Mouse (Mus musculus) limb, embryonic 14.5 days (tissue): ENCODE measurements around the gene Mxd1. TPM values are rescaled to one million over a fixed set of nuclear protein-coding genes. Genes with fewer than 3 reads are reported as not detected.

Source experiments
- ATAC-seq: fragments of 200-750 bp; cut with Nextera tagmentation; 2 replicates; pipeline ENCODE4 v1.8.0; 2017; ENCODE audit warnings: low read depth, moderate number of reproducible peaks, moderate TSS enrichment; ENCODE audit not compliant: low FRiP score
- DNase-seq: peaks from one replicate; pipeline ENCODE4 v3.0.0-alpha.2; 2015; ENCODE audit warnings: low spot score
- H3K27ac ChIP-seq: fragments of 300-500 bp; sonication (generic); replicated peaks from 2 replicates; pipeline ENCODE4 v1.5.1; 2014; ENCODE audit warnings: low read depth, mild to moderate bottlenecking, low read length, moderate library complexity, mixed read lengths
- H3K27me3 ChIP-seq: fragments of 300-500 bp; sonication (generic); 2 replicates; pipeline ENCODE4 v1.6.1; 2014; ENCODE audit warnings: low read length, mixed read lengths; ENCODE audit not compliant: control insufficient read depth, insufficient read depth
- H3K36me3 ChIP-seq: fragments of 300-500 bp; sonication (generic); 2 replicates; pipeline ENCODE4 v1.6.1; 2014; ENCODE audit warnings: mild to moderate bottlenecking, low read length, moderate library complexity, mixed read lengths; ENCODE audit not compliant: control insufficient read depth, insufficient read depth
- H3K4me1 ChIP-seq: fragments of 300-500 bp; sonication (generic); 2 replicates; pipeline ENCODE4 v1.6.1; 2014; ENCODE audit warnings: antibody characterized with exemption, low read length, mixed read lengths; ENCODE audit not compliant: control insufficient read depth, insufficient read depth
- H3K4me2 ChIP-seq: fragments of 300-500 bp; sonication (generic); replicated peaks from 2 replicates; pipeline ENCODE4 v1.6.1; 2014; ENCODE audit warnings: low read depth, mild to moderate bottlenecking, low read length, moderate library complexity; ENCODE audit not compliant: severe bottlenecking
- H3K4me3 ChIP-seq: fragments of 300-500 bp; sonication (generic); replicated peaks from 2 replicates; pipeline ENCODE4 v1.5.1; 2014; ENCODE audit warnings: low read length
- H3K9ac ChIP-seq: fragments of 300-500 bp; sonication (generic); 2 replicates; pipeline ENCODE4 v1.6.1; 2014; ENCODE audit warnings: mild to moderate bottlenecking, low read depth, low read length, moderate library complexity; ENCODE audit not compliant: severe bottlenecking
- H3K9me3 ChIP-seq: fragments of 300-500 bp; sonication (generic); 2 replicates; pipeline ENCODE4 v1.6.1; 2016; ENCODE audit warnings: low read length; ENCODE audit not compliant: control insufficient read depth
- POLR2A ChIP-seq: fragments of 200-500 bp; IDR thresholded peaks from 2 replicates; pipeline ENCODE4 v1.8.0; 2012; ENCODE audit warnings: inconsistent platforms, mild to moderate bottlenecking, moderate library complexity, borderline replicate concordance; ENCODE audit not compliant: insufficient read depth, insufficient read length; ENCODE audit errors: extremely low read depth
- WGBS: fragments of 180-500 bp; shearing (Covaris S2); extraction: QIAGEN DNeasy Blood & Tissue Kit; methylation state at CpG from one replicate; pipeline ENCODE4 v1.1.7; 2014; 5-methylcytosine and 5-hydroxymethylcytosine counted together
- polyA plus RNA-seq, 2 experiments: library from polyadenylated mRNA; depleted of rRNA in 1 of 2; stranded (reverse) in 1 of 2; unstranded in 1 of 2; fragments of >200 nt; fragmentation: Nextera tagmentation in 1 of 2; extraction: Ambion mirVana in 1 of 2; gene quantifications; 2 replicates each; pipeline versions ENCODE4 v1.2.1 to v1.2.3; 2012 to 2014

The Mxd1 gene
- polyA plus RNA-seq, 2 experiments, result 10.7 to 11.7 TPM

DNA sequence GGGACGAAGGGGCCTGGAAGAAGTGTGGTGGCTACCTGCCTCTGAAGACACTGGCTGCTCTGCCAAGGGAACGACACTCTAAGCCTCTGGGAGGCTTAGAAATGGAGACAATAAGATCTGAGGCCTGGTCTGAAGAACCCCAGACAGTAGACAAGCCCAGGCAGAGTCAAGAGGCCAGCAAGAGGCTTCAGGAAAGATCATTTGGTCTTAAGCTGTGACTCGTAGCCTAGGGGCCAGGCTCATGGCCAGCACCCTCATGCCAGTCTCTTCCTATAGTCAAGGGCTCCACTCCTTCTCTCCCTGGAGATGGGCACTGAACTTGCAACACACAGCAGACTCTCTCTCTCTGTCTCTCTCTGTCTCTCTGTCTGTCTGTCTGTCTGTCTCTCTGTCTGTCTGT, 28.8 kb downstream of the Mxd1 start:
- no peaks in the 10 kb centered on the region for H3K27me3 ChIP-seq
- no peak for ATAC-seq
- TF ChIP-seq POLR2A, result no peak
- no peak overlapping the region for H3K9ac ChIP-seq
- H3K4me3 ChIP-seq, result no peak overlapping the region
- no peaks in the 10 kb centered on the region for H3K4me1 ChIP-seq
- no peaks in the 10 kb centered on the region for H3K9me3 ChIP-seq
- DNase-seq, result no peak
- 78% methylated on average over 3 of the region's 3 CpGs for WGBS
- H3K36me3 ChIP-seq, result no peaks in the 10 kb centered on the region
- no peak overlapping the region for H3K27ac ChIP-seq
- no peak overlapping the region for H3K4me2 ChIP-seq

DNA sequence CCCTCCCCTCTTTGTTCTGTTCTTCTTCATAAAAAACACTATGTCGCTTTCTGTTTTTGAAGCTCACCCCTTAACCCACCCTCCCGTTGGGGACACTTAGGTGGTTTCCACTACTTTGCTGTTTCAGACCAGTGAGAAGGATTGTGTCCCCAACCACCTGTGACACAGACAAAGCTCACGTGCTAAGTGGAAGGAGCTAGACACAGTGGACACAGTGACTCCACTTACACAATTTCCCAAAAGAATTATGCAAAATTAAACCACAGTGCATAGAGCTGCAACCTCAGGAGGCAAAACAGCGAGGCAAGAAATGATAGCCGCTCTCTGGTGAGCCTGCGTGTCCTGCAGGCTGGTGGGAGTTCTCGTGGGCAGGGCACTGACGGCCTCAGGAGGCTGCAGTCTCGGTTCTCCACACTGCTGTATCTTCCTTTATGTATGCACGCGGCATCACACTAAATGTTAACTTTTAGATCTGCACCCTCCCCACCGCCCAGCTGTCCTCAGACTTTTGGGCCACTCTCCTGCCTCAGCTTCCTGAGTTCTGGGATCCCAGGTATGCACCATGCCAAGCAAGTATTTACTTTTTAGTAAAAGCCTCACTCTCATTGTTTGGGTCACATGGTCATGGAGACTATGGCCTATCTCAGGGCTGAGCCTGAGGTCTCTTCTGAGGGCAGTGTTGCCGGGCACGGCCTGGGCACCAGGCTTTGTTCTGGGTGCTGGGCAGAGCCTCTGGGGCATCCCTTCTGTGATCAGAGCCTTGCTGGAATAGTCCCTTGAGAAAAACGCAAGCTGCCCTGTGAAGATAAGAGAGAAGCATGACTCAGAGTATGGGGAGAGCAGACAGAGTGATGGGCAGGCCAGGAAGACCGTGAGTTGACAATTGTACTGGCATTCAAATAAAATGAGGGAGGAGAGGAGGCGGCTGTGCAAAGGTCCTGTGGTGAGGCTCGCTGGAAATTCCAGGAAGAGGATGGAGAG, 29.5 kb downstream of the Mxd1 start:
- WGBS, result 82% methylated on average over 18 of the region's 18 CpGs
- TF ChIP-seq POLR2A, result no peak
- Histone ChIP-seq H3K4me3 (no peak overlapping the region), H3K27me3 (no peaks in the 10 kb centered on the region), H3K36me3 (no peaks in the 10 kb centered on the region), H3K9me3 (no peaks in the 10 kb centered on the region), H3K4me2 (no peak overlapping the region), H3K27ac (no peak overlapping the region), H3K4me1 (no peaks in the 10 kb centered on the region), H3K9ac (no peak overlapping the region)
- ATAC-seq (no peak), DNase-seq (no peak)

DNA sequence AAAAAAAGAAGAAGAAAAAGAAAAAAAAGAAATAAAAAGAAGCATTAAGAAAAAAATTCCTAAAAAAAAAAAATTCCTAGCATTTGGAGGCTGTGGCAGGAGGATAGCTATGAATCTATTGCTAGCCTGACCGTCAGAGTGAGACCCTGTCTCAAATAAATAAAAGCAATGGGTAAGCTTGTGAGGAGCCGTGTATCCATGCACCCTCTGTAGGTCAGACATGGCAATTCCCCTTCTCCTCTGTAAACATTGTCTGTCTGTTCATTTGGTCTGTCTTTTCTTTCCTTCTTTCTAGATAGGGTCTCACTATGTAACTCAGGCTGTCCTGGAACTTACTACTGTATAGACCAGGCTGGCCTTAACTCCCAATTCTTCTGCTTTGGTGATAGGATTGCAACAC, 30.5 kb downstream of the Mxd1 start:
- no peak for TF ChIP-seq POLR2A
- no peaks in the 10 kb centered on the region for H3K36me3 ChIP-seq

DNA sequence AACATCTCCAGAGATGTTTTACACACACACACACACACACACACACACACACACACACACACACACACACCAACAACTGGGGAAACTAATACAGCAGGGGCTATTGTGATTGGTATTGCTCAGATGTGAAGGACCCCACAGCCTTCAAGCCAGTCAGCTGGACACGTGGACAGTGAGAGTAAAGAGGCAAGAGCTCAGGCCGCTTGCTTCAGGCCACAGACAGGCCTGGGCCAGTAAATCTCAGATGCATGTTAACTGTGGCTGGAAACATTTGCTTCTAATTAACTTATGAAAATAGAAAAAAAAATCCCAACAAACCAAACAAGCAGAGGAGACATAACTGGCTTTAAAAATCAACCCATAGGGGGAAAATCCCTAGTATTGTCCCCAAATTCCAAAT, 31.1 kb downstream of the Mxd1 start:
- ATAC-seq, result no peak

More for the DNA sequence above, 30.5 kb downstream of the Mxd1 start:
- Histone ChIP-seq H3K4me1 (no peaks in the 10 kb centered on the region), H3K4me3 (no peak overlapping the region), H3K27me3 (no peaks in the 10 kb centered on the region), H3K4me2 (no peak overlapping the region), H3K9me3 (no peaks in the 10 kb centered on the region), H3K9ac (no peak overlapping the region), H3K27ac (no peak overlapping the region)
- 14% methylated on average over 2 of the region's 2 CpGs for WGBS
- ATAC-seq, result no peak
- peak; percentile 22 for DNase-seq

DNA sequence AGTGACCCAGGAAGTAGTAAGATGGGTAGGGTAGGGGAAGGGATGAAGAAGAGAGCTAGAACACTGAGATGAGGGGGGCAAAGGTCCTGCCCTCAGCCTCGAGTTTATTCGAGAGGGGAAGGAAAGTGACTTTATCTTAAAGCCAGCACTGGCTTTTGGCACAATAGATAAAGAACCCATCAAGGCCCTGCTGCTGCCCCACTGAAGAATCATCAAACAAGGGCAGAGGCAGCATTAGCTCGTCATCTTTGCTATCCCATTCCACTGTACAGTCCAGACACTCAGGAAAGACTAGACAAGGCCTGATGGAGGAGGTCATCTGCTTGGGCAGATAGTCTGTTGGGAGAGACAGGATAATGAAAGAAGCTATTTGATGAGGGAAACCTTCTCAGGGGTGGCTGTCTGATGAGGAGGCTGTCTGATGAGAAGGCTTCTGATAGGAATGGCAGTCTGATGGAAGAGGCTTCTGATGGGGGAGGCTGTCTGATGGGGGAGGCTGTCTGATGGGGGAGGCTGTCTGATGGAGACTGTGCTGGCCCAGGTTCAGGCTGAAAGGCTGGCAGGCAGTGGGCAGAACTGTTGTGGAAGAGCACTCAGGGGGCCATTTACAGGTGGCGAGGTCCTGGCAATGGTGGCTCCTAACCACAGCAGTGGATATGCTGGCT, 31.7 kb downstream of the Mxd1 start:
- H3K4me2 ChIP-seq, result no peak overlapping the region
- no peak overlapping the region for H3K9ac ChIP-seq
- ATAC-seq (no peak), DNase-seq (no peak)
- no peak overlapping the region for H3K4me3 ChIP-seq
- H3K27ac ChIP-seq, result no peak overlapping the region
- H3K9me3 ChIP-seq, result no peaks in the 10 kb centered on the region
- no peaks in the 10 kb centered on the region for H3K4me1 ChIP-seq
- 67% methylated on average over 4 of the region's 4 CpGs for WGBS
- H3K36me3 ChIP-seq, result no peaks in the 10 kb centered on the region
- TF ChIP-seq POLR2A, result no peak
- no peaks in the 10 kb centered on the region for H3K27me3 ChIP-seq

More for the DNA sequence above, 31.1 kb downstream of the Mxd1 start:
- Histone ChIP-seq H3K9me3 (no peaks in the 10 kb centered on the region), H3K27me3 (no peaks in the 10 kb centered on the region), H3K4me3 (no peak overlapping the region), H3K36me3 (no peaks in the 10 kb centered on the region), H3K4me1 (no peaks in the 10 kb centered on the region), H3K27ac (no peak overlapping the region), H3K4me2 (no peak overlapping the region), H3K9ac (no peak overlapping the region)
- no peak for DNase-seq
- no peak for TF ChIP-seq POLR2A
- 37% methylated on average over 2 of the region's 2 CpGs for WGBS
